Mouse (Mus musculus) heart, postnatal 36 days (tissue): ENCODE data around the gene Defa20. TPM values are rescaled to one million over a fixed set of nuclear protein-coding genes. Genes with fewer than 3 reads are reported as not detected.
"Not testable (repeated sequence)": the region's sequence is repeated elsewhere in the genome, so short reads cannot be mapped to it uniquely, and the experiment has no call there.

Experiments
- DNase-seq, 2 experiments: peaks; one replicate each; pipeline ENCODE4 v3.0.0; 2021 to 2022
- intact Hi-C: fragments of 180-260 bp; cut with DNase I; formaldehyde crosslinking; loops from one replicate; pipeline ENCODE4 v1.15.1; 2025
- total RNA-seq, 2 experiments: library from RNA; stranded (reverse); gene quantifications; 2 replicates each; pipeline ENCODE4 v1.2.3; 2021

Defa20 gene
- not detected for total RNA-seq

DNA sequence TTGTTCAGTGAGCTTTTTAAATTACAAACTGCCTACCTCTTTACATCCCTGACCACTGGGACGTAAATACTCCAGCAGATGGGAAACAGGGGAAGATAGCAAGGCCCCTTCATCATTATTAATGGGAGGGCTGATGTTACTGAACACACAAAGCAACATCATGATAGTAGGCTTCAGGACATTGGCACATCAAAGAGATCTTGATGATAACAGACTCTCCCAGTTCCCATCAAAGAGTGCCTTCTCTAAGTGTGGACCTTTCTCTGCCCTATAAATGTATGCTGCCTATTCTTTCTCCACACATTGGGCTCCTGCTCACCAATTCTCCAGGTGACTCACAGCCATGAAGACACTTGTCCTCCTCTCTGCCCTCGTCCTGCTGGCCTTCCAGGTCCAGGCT, at the start of gene Defa20:
Gene Defa20 (plus strand): TSS at position 301 of the 400 bp plus-strand sequence.
- intact Hi-C loops, DNase-seq: not testable (repeated sequence)

DNA sequence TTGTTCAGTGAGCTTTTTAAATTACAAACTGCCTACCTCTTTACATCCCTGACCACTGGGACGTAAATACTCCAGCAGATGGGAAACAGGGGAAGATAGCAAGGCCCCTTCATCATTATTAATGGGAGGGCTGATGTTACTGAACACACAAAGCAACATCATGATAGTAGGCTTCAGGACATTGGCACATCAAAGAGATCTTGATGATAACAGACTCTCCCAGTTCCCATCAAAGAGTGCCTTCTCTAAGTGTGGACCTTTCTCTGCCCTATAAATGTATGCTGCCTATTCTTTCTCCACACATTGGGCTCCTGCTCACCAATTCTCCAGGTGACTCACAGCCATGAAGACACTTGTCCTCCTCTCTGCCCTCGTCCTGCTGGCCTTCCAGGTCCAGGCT, 19.7 kb downstream of the Defa20 start, which contains the start of gene Defa32:
Gene Defa32 (plus strand): TSS at position 301 of the 400 bp plus-strand sequence.
- DNase-seq, result not testable (repeated sequence)

More for the DNA sequence above, 19.7 kb downstream of the Defa20 start, which contains the start of gene Defa32:
- intact Hi-C loops, result not testable (repeated sequence)

Other genes with a start within 250 kb of the Defa20 start
- not detected for gene Defa27, start 193.7 kb upstream of the Defa20 start, total RNA-seq
- not detected for gene Defa29, start 182.2 kb upstream of the Defa20 start, total RNA-seq
- gene Defa2, start 130.7 kb upstream of the Defa20 start, total RNA-seq, result not detected
- gene Defa33, start 117.4 kb upstream of the Defa20 start, total RNA-seq, result not detected
- gene Defa36, start 81.8 kb upstream of the Defa20 start, total RNA-seq, result not detected
- not detected for gene Gm7849, start 52.7 kb upstream of the Defa20 start, total RNA-seq
- not detected for gene Defa32, start 19.8 kb downstream of the Defa20 start, total RNA-seq
- gene Defa37, start 56.1 kb downstream of the Defa20 start, total RNA-seq, result not detected
- gene Defa28, start 73.7 kb downstream of the Defa20 start, total RNA-seq, result not detected
- not detected for gene Gm7861, start 85.2 kb downstream of the Defa20 start, total RNA-seq
- not detected for gene Defa26, start 108.9 kb downstream of the Defa20 start, total RNA-seq
- gene Defa17, start 146.5 kb downstream of the Defa20 start, total RNA-seq, result not detected
- not detected for gene Defa34, start 156.5 kb downstream of the Defa20 start, total RNA-seq
- not detected for gene AY761184, start 194.4 kb downstream of the Defa20 start, total RNA-seq
- gene Defa24, start 225.2 kb downstream of the Defa20 start, total RNA-seq, result not detected